Mouse (Mus musculus): Measurements from ENCODE around the gene Obp1a.

The Obp1a gene

GRCm38 (mm10) chrX:78091274-78091673 is at the start of gene Obp1a:
TSS of gene Obp1a (minus strand) at chrX:78091374.
- DNase-seq (ENCODE audit: low spot score), result no peak

DNA sequence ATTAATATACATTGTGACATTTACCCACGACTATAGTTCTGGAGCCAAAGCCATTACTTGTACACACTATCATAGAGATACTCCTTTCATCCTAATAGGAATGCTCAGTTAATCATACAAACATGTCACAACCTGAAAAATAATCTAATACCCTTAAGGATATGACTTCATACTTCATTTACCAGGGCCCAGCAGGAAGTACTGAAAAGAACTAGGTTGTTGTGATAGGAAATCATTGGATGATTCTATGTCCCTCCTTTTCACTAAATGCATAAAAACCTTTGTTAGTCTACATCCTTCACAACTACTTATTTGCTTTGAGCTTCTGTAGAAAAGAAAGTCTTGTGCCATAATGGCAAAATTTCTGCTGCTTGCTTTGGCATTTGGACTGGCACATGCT is 34.0 kb upstream of the Obp1a start, which contains the start of gene Gm5938:
Gene Gm5938 (plus strand): TSS at position 301 of the 400 bp plus-strand sequence.
- DNase-seq (ENCODE audit: low spot score), result no peak
